Mouse (Mus musculus) thymus, adult 2 months (tissue): ENCODE measurements around the gene Ptprd.

ENCODE experiments used
- CTCF ChIP-seq: fragments of 200-500 bp; IDR thresholded peaks from 2 replicates; pipeline ENCODE4 v1.5.1; 2012; ENCODE audit warnings: mild to moderate bottlenecking, control low read depth, low read length, moderate library complexity, borderline replicate concordance; ENCODE audit not compliant: control insufficient read depth, poor library complexity, insufficient read depth; ENCODE audit errors: extremely low read depth
- POLR2A ChIP-seq: fragments of 200-500 bp; IDR thresholded peaks from 2 replicates; pipeline ENCODE4 v1.6.1; 2012; ENCODE audit warnings: mild to moderate bottlenecking, low read length, control low read depth, moderate library complexity; ENCODE audit not compliant: control insufficient read depth, poor library complexity, insufficient read depth; ENCODE audit errors: extremely low read depth

DNA sequence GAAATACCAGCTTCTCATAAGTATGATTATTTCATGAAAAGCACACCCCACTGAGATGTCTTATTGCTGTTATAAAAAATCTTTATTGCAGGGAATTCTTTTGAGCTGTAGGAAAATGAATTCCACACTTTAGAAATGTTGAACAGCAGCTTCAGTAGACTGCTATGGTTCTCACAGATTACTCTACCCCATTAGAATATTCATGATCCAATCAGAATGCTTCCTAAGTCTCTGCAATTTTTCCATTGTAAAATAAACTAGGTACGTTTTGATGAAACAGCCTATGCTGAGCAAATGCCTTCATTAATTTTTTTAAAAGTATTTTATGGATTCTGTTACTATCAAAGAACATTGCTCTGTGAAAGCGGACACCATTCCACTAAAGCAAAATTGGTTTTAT, 1399.6 kb downstream of the Ptprd start:
- TF ChIP-seq CTCF (no peak), POLR2A (no peak)
